Mouse (Mus musculus): ENCODE measurements around the gene Cacna2d4. TPM values are rescaled to one million over a fixed set of nuclear protein-coding genes. Genes with fewer than 3 reads are reported as not detected.
"Not testable (repeated sequence)": the region's sequence is repeated elsewhere in the genome, so short reads cannot be mapped to it uniquely, and the experiment has no call there.

Cacna2d4 gene
- polyA plus RNA-seq, 1 experiment from 2014 or later = 0.02 TPM

DNA sequence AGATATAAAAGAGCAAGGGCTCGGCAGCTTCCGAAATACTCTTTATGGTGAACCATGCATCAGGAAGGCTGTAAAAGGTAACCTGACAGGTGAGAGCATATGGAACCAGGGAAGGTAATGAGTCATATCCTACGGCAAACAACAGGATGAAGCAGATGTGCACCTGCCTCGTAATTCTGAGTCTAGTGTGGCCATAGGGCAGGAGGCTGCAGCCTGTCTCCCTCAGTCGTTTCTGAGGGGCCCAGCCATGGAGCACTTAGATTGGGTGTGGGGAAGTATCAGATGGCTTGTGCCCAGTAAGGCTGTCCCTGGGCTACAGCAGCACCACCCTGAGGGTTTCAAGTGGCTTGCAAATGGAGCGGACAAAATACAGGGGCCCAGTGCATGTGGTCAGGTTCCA is 116.2 kb downstream of the Cacna2d4 start:
- no peaks in the 10 kb centered on the region for H3K27me3 ChIP-seq (ENCODE audit: control insufficient read depth, insufficient read depth, low read depth, low read length)
- H3K27ac ChIP-seq (ENCODE audit: low read length) = no peak overlapping the region
- ATAC-seq (ENCODE audit: low read depth) = no peak
- no peak overlapping the region for H3K4me3 ChIP-seq (ENCODE audit: low read depth, low read length)
- H3K4me1 ChIP-seq (ENCODE audit: control insufficient read depth, low read depth, low read length) = no peaks in the 10 kb centered on the region
- peaks cover 22% of the 10 kb centered on the region for H3K36me3 ChIP-seq (ENCODE audit: control insufficient read depth, insufficient read depth)
- no peak overlapping the region for H3K9ac ChIP-seq (ENCODE audit: low read depth, low read length)
- no peaks in the 10 kb centered on the region for H3K9me3 ChIP-seq (replicated peaks; ENCODE audit: control insufficient read depth, low read length)
- no peak overlapping the region for H3K4me2 ChIP-seq (ENCODE audit: low read depth, low read length)
- 71% methylated on average over 6 of the region's 6 CpGs for WGBS (ENCODE audit: insufficient replicate concordance)

DNA sequence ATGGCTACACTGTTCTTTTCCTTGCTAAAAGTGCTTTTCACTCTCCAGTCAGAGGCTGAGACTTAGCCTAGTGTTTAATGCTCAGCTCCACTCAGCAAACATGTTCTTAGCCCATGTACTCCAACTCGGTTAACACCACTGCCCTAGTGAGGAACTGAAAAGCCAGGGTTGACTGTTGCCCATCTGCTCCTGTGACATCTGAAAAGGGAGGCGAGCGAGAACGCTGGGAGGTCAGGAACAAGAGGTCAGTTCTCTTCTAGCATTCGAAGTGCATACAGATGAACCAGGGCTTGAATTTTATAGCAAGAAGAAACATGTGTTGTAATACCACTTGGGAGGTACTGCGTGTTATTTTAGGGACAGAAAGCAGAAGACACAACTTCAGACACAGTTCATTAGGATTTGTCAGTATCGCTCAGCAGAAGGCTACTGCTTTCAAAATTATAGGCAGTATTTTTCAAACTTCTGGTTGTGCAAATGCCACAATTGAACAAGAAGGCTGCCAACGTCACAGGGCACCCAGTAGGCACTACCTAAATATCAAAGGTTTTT is 121.8 kb downstream of the Cacna2d4 start:
- 83% methylated on average over 8 of the region's 8 CpGs for WGBS (ENCODE audit: insufficient replicate concordance)
- Histone ChIP-seq H3K4me3 (ENCODE audit: low read depth, low read length) (no peak overlapping the region), H3K4me2 (ENCODE audit: low read depth, low read length) (no peak overlapping the region), H3K9me3 (replicated peaks; ENCODE audit: control insufficient read depth, low read length) (no peaks in the 10 kb centered on the region), H3K9ac (ENCODE audit: low read depth, low read length) (no peak overlapping the region), H3K36me3 (ENCODE audit: control insufficient read depth, insufficient read depth) (peaks cover 44% of the 10 kb centered on the region), H3K27ac (ENCODE audit: low read length) (no peak overlapping the region), H3K4me1 (ENCODE audit: control insufficient read depth, low read depth, low read length) (peaks cover 16% of the 10 kb centered on the region), H3K27me3 (ENCODE audit: control insufficient read depth, insufficient read depth, low read depth, low read length) (no peaks in the 10 kb centered on the region)
- no peak for ATAC-seq (ENCODE audit: low read depth)

DNA sequence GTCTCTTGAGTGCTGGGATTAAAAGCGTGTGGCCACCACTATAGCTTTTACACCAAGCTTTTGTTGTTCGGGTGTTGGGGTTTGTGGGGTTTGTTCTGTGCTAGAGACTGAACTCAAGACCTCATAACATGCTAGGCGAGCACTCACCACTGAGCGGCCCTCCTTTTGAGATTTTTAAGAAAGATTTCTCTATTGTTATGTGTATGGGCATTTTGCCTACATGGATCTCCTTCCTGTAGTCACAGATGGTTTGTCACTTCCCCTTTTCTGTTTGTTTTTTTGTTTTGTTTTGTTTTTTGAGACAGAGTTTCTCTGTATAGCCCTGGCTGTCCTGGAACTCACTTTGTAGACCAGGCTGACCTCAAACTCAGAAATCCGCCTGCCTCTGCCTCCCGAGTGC is 123.9 kb downstream of the Cacna2d4 start:
- not testable (repeated sequence) for H3K4me2 ChIP-seq (ENCODE audit: low read depth, low read length)

DNA sequence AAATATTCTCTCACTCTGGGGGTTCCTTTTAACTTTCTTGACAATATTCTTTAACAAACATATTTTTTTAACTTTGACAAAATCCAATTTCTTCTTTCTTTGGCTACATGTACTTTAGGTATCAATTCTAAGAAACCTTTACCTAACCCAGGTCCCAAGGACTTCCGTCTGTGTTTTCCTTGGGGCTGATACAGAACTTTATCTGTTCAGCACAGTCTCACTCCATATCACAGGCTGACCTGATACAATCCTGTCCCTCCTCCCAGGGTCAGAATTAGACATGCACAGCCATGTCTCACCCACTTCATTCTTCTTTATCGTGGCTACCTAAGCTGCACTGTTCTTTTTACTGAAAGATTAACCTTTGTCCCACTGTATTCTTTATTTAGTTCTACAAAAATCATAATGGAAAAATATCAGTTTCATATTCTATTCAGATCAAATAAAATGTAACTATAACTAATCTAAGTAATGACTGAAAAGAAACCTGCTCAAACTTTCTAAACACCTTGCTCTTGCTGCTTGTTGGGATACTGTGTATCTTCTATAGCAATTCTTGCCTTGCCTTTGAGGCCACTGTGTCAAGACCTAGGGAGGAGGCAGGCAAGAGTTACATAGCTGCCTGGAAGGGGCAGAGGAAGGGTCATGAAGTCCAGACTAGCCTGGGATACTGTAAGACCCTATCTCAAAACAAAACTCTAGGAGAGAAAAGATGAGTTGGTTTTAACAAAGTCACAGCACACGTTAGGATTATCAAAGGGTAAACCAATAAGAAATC is 124.8 kb downstream of the Cacna2d4 start:
- Histone ChIP-seq H3K4me1 (ENCODE audit: control insufficient read depth, low read depth, low read length) (peaks cover 16% of the 10 kb centered on the region), H3K36me3 (ENCODE audit: control insufficient read depth, insufficient read depth) (peaks cover 38% of the 10 kb centered on the region), H3K9ac (ENCODE audit: low read depth, low read length) (no peak overlapping the region), H3K27ac (ENCODE audit: low read length) (peak overlapping the region; percentile 87), H3K27me3 (ENCODE audit: control insufficient read depth, insufficient read depth, low read depth, low read length) (no peaks in the 10 kb centered on the region), H3K4me3 (ENCODE audit: low read depth, low read length) (no peak overlapping the region), H3K9me3 (replicated peaks; ENCODE audit: control insufficient read depth, low read length) (no peaks in the 10 kb centered on the region), H3K4me2 (ENCODE audit: low read depth, low read length) (peak overlapping the region; percentile 41)
- ATAC-seq (ENCODE audit: low read depth) = peak; percentile 100
- 25% methylated on average over 3 of the region's 3 CpGs for WGBS (ENCODE audit: insufficient replicate concordance)

More for the DNA sequence above, 123.9 kb downstream of the Cacna2d4 start:
- ATAC-seq (ENCODE audit: low read depth); H3K27me3 ChIP-seq (ENCODE audit: control insufficient read depth, insufficient read depth, low read depth, low read length); H3K9me3 ChIP-seq (replicated peaks; ENCODE audit: control insufficient read depth, low read length); H3K4me3 ChIP-seq (ENCODE audit: low read depth, low read length); H3K9ac ChIP-seq (ENCODE audit: low read depth, low read length): not testable (repeated sequence)
- H3K36me3 ChIP-seq (ENCODE audit: control insufficient read depth, insufficient read depth) = peaks cover 44% of the 10 kb centered on the region
- WGBS (ENCODE audit: insufficient replicate concordance) = 70% methylated on average over 6 of the region's 6 CpGs
- H3K4me1 ChIP-seq (ENCODE audit: control insufficient read depth, low read depth, low read length) = peaks cover 16% of the 10 kb centered on the region
- H3K27ac ChIP-seq (ENCODE audit: low read length) = peak overlapping the region; percentile 68; the same call in 1 of the 2 replicates

DNA sequence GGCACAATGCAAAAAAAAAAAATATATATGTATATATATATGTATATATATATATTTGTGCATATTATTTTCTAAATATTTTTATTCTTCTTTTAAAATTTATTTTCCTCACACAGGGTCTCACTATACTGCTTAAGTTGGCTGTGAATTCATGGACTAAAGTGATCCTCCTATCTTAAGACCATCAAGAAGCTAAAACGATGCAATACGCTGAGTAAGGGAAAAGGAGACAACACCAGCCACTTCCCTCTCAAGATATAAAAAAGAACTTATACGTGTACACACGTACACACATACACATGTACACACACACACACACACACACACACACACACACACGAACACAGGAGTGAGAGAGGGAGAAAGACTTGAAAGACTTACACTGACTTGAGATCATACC is 127.3 kb downstream of the Cacna2d4 start:
- H3K27me3 ChIP-seq (ENCODE audit: control insufficient read depth, insufficient read depth, low read depth, low read length) = no peaks in the 10 kb centered on the region
- peaks cover 36% of the 10 kb centered on the region for H3K36me3 ChIP-seq (ENCODE audit: control insufficient read depth, insufficient read depth)
- no peak overlapping the region for H3K4me2 ChIP-seq (ENCODE audit: low read depth, low read length)
- ATAC-seq (ENCODE audit: low read depth) = no peak
- 73% methylated on average over 5 of the region's 5 CpGs for whole genome bisulfite sequencing (ENCODE audit: insufficient replicate concordance)
- no peak overlapping the region for H3K27ac ChIP-seq (ENCODE audit: low read length)
- H3K9ac ChIP-seq (ENCODE audit: low read depth, low read length) = no peak overlapping the region
- no peak overlapping the region for H3K4me3 ChIP-seq (ENCODE audit: low read depth, low read length)
- no peaks in the 10 kb centered on the region for H3K9me3 ChIP-seq (replicated peaks; ENCODE audit: control insufficient read depth, low read length)
- H3K4me1 ChIP-seq (ENCODE audit: control insufficient read depth, low read depth, low read length) = peaks cover 17% of the 10 kb centered on the region

DNA sequence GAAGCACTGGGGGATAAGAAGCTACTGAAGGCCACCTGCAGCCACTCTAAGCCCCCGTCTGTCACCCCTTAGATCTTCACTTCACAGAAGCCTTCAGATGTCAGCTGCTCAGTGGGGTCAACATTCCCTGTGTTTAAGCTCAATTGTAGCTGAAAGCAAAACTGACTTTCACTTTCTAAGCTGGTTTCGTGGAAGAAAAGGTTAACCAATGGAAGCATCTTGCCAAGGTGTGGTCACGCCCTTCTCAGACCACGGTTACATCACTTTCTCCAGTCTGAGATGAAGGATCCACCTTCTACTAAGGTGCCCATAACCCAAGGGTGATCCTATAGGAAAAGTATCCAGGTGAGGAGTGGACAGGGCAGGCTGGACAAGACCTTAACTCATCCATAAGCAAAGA is 130.5 kb downstream of the Cacna2d4 start:
- H3K4me1 ChIP-seq (ENCODE audit: control insufficient read depth, low read depth, low read length); H3K9me3 ChIP-seq (replicated peaks; ENCODE audit: control insufficient read depth, low read length); H3K4me2 ChIP-seq (ENCODE audit: low read depth, low read length); H3K27me3 ChIP-seq (ENCODE audit: control insufficient read depth, insufficient read depth, low read depth, low read length); H3K4me3 ChIP-seq (ENCODE audit: low read depth, low read length); H3K9ac ChIP-seq (ENCODE audit: low read depth, low read length); ATAC-seq (ENCODE audit: low read depth); H3K27ac ChIP-seq (ENCODE audit: low read length): not testable (repeated sequence)
- peaks cover 20% of the 10 kb centered on the region for H3K36me3 ChIP-seq (ENCODE audit: control insufficient read depth, insufficient read depth)
- 81% methylated on average over 3 of the region's 4 CpGs for WGBS (ENCODE audit: insufficient replicate concordance)

DNA sequence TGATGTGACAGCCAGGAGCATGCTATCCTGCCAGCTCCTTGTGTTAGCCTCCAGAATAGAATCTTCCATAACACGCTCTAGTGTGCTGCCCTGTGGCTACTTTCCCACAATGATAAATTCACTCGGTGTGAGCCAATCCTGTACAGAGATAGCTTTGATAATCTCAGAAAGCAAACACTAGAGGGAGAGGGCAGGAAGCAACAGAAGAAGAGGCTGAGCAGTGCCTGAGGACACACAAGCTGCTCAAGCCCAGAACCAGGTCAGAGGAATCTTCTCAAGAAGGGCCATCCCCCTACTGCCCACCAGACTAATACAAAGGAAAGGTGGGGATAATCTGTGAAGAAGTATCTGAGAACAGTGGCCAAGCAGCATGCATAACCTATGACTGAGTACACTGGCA is 131.1 kb downstream of the Cacna2d4 start:
- Histone ChIP-seq H3K9me3 (replicated peaks; ENCODE audit: control insufficient read depth, low read length) (no peaks in the 10 kb centered on the region), H3K36me3 (ENCODE audit: control insufficient read depth, insufficient read depth) (peaks cover 20% of the 10 kb centered on the region), H3K4me2 (ENCODE audit: low read depth, low read length) (no peak overlapping the region), H3K27me3 (ENCODE audit: control insufficient read depth, insufficient read depth, low read depth, low read length) (no peaks in the 10 kb centered on the region), H3K4me1 (ENCODE audit: control insufficient read depth, low read depth, low read length) (peaks cover 3% of the 10 kb centered on the region), H3K4me3 (ENCODE audit: low read depth, low read length) (no peak overlapping the region), H3K27ac (ENCODE audit: low read length) (no peak overlapping the region), H3K9ac (ENCODE audit: low read depth, low read length) (no peak overlapping the region)
- WGBS (ENCODE audit: insufficient replicate concordance) = 46% methylated on average over 2 of the region's 2 CpGs
- no peak for ATAC-seq (ENCODE audit: low read depth)

DNA sequence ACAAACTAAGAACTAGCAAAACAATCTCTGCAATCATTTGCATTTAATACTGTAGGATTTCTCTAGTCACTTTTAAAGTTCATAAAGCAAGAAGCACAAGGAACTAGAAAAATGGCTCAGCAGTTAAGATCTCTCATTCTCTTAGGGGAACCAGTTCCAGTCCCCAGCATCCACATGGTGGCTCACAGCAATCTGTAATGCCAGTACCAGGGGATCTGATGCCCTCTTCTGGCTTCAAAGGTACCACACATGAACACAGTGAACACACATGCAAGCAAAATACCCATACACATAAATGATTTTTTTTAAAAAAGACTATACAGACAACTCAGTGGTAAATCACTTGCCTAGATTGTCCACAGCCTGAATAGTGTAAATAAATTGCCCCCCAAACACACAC is 135.3 kb downstream of the Cacna2d4 start:
- no peak overlapping the region for H3K27ac ChIP-seq (ENCODE audit: low read length)
- no peaks in the 10 kb centered on the region for H3K9me3 ChIP-seq (replicated peaks; ENCODE audit: control insufficient read depth, low read length)
- ATAC-seq (ENCODE audit: low read depth) = no peak
- no peaks in the 10 kb centered on the region for H3K27me3 ChIP-seq (ENCODE audit: control insufficient read depth, insufficient read depth, low read depth, low read length)
- peaks cover 5% of the 10 kb centered on the region for H3K36me3 ChIP-seq (ENCODE audit: control insufficient read depth, insufficient read depth)
- no peak overlapping the region for H3K4me3 ChIP-seq (ENCODE audit: low read depth, low read length)
- no peak overlapping the region for H3K9ac ChIP-seq (ENCODE audit: low read depth, low read length)
- H3K4me2 ChIP-seq (ENCODE audit: low read depth, low read length) = no peak overlapping the region
- peaks cover 29% of the 10 kb centered on the region for H3K4me1 ChIP-seq (ENCODE audit: control insufficient read depth, low read depth, low read length)

DNA sequence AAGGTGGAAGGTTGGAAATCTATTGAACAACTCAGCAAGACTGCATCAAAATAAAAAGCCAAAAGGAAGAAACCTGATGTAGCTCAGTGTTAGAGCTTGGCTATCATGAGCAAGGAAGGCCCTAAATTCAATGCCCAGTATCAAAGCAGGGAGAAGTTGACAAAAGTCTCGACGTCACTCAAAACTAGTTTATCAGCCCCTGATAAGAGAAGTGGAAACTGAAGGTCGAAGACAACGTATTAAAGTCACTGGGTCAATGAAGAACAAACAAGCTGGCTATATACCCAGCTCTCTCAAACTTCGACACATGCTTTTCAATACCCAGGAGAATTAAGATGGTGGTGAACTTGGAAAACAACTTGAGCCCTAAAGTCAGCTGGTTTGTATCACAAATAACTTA is 135.9 kb downstream of the Cacna2d4 start:
- WGBS (ENCODE audit: insufficient replicate concordance) = 18% methylated on average over 5 of the region's 5 CpGs
- no peak for ATAC-seq (ENCODE audit: low read depth)
- H3K9me3 ChIP-seq (replicated peaks; ENCODE audit: control insufficient read depth, low read length) = no peaks in the 10 kb centered on the region
- H3K4me1 ChIP-seq (ENCODE audit: control insufficient read depth, low read depth, low read length) = peaks cover 34% of the 10 kb centered on the region
- no peak overlapping the region for H3K9ac ChIP-seq (ENCODE audit: low read depth, low read length)
- peaks cover 5% of the 10 kb centered on the region for H3K36me3 ChIP-seq (ENCODE audit: control insufficient read depth, insufficient read depth)
- no peak overlapping the region for H3K27ac ChIP-seq (ENCODE audit: low read length)
- no peaks in the 10 kb centered on the region for H3K27me3 ChIP-seq (ENCODE audit: control insufficient read depth, insufficient read depth, low read depth, low read length)
- no peak overlapping the region for H3K4me2 ChIP-seq (ENCODE audit: low read depth, low read length)
- no peak overlapping the region for H3K4me3 ChIP-seq (ENCODE audit: low read depth, low read length)
